Mouse (Mus musculus) layer of hippocampus, postnatal 25 days (tissue): Measurements from ENCODE around the gene Slc22a6. TPM values are rescaled to one million over a fixed set of nuclear protein-coding genes. Genes with fewer than 3 reads are reported as not detected.

Experiments
- DNase-seq, 2 experiments: peaks; one replicate each; pipeline ENCODE4 v3.0.0; 2022; ENCODE audit warnings: mixed read lengths in 2 of 2, low spot score in 1 of 2; ENCODE audit errors: extremely low spot score in 1 of 2
- total RNA-seq, 2 experiments: library from RNA; stranded (reverse); gene quantifications; 2 replicates each; pipeline ENCODE4 v1.2.3; 2021

The Slc22a6 gene
- total RNA-seq, 2 experiments from 2014 or later = 1.5 to 1.6 TPM

GRCm38 (mm10) chr19:8673336-8674063 lies 55.7 kb downstream of the Slc22a6 start:
- DNase-seq = no peak

Other genes with a start within 250 kb of the Slc22a6 start
- gene Slc22a30, start 212.9 kb upstream of the Slc22a6 start, total RNA-seq = not detected
- gene Slc22a8, start 26.8 kb upstream of the Slc22a6 start, total RNA-seq = 10 to 100 TPM in 1 of 2 experiments, 1 to 10 TPM in 1; 9.5 to 12.3 TPM
- gene Chrm1, start 45.8 kb downstream of the Slc22a6 start, total RNA-seq = 100 to 1,000 TPM; 188 to 200 TPM
- 100 to 1,000 TPM; 155 to 170 TPM for gene Slc3a2, start 105.3 kb downstream of the Slc22a6 start, total RNA-seq
- 10 to 100 TPM; 43.9 to 53.6 TPM for gene Wdr74, start 117.8 kb downstream of the Slc22a6 start, total RNA-seq
- 1 to 10 TPM in 1 of 2 experiments, not detected in 1; 1.5 TPM for gene 1700092M07Rik, start 122.7 kb downstream of the Slc22a6 start, total RNA-seq
- gene Stx5a, start 123.4 kb downstream of the Slc22a6 start, total RNA-seq = 10 to 100 TPM; 59.9 to 70.7 TPM
- gene Nxf1, start 139.0 kb downstream of the Slc22a6 start, total RNA-seq = 10 to 100 TPM; 75.4 to 95.3 TPM
- gene Tmem223, start 153.0 kb downstream of the Slc22a6 start, total RNA-seq = 100 to 1,000 TPM in 1 of 2 experiments, 10 to 100 TPM in 1; 92.1 to 101 TPM
- gene Tmem179b, start 156.4 kb downstream of the Slc22a6 start, total RNA-seq = 10 to 100 TPM in 1 of 2 experiments, 1 to 10 TPM in 1; 8.5 to 10.1 TPM
- gene Taf6l, start 168.4 kb downstream of the Slc22a6 start, total RNA-seq = 10 to 100 TPM; 13.8 to 14.1 TPM
- gene Polr2g, start 180.5 kb downstream of the Slc22a6 start, total RNA-seq = 100 to 1,000 TPM; 112 to 130 TPM
- 1 to 10 TPM; 6.4 to 6.6 TPM for gene Zbtb3, start 184.5 kb downstream of the Slc22a6 start, total RNA-seq
- 10 to 100 TPM; 35.3 to 36.4 TPM for gene Ttc9c, start 201.3 kb downstream of the Slc22a6 start, total RNA-seq
- 100 to 1,000 TPM; 109 to 120 TPM for gene Hnrnpul2, start 202.0 kb downstream of the Slc22a6 start, total RNA-seq
- gene AC129217.1, start 211.7 kb downstream of the Slc22a6 start, total RNA-seq = 1 to 10 TPM in 1 of 2 experiments, not detected in 1; 4.5 TPM
- 100 to 1,000 TPM; 103 to 111 TPM for gene Bscl2, start 219.4 kb downstream of the Slc22a6 start, total RNA-seq
- 100 to 1,000 TPM; 188 to 192 TPM for gene Gng3, start 221.2 kb downstream of the Slc22a6 start, total RNA-seq
- gene Lrrn4cl, start 232.7 kb downstream of the Slc22a6 start, total RNA-seq = under 1 TPM; 0.28 to 0.47 TPM